Mouse (Mus musculus): Measurements from ENCODE around the gene Hes1. TPM values are rescaled to one million over a fixed set of nuclear protein-coding genes. Genes with fewer than 3 reads are reported as not detected.

Gene Hes1
- total and polyA plus RNA-seq, 2 experiments = 2.8 to 28.5 TPM

DNA sequence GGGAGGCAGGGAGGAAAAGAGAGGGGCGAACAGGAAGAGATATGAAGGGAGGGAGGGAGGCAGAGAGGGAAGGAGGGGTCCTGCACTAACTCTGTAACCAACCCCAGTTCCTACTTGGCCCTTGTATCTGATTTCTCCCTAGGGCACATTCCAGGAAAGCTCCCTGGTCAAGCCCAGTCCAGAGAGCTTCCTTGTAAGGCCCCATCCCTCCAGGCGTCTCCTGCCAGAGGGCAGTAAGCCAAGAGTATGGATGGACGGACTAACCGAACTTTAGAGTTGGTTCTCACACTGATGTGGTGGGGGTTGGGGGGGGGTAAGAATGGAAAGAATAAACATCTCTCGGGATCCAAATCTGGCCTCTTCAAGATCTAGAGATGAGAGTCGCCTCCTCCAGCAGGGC, 29.7 kb upstream of the Hes1 start:
- Histone ChIP-seq H3K79me2 (ENCODE audit: control insufficient read depth, insufficient read depth, low read length) (no peaks in the 10 kb centered on the region), H3K4me1 (ENCODE audit: control insufficient read depth, insufficient read depth, low read length) (peaks cover 16% of the 10 kb centered on the region), H3K36me3 (ENCODE audit: control insufficient read depth, insufficient read depth, low read length) (no peaks in the 10 kb centered on the region), H3K27me3 (ENCODE audit: control insufficient read depth, insufficient read depth, low read length) (no peaks in the 10 kb centered on the region), H3K9ac (ENCODE audit: low read depth, low read length) (no peak overlapping the region), H3K27ac (replicated peaks; ENCODE audit: insufficient read depth, low read depth, low read length) (no peak overlapping the region), H3K4me3 (ENCODE audit: insufficient read depth, low read depth, low read length) (no peak overlapping the region)
- WGBS = 43% methylated on average over 6 of the region's 6 CpGs
- TF ChIP-seq CTCF (IDR thresholded peaks at IDR 0.05; ENCODE audit: low read depth, low read length) (no peak), POLR2A (IDR thresholded peaks at IDR 0.05; ENCODE audit: extremely low read depth, insufficient read depth, low read length) (no peak)
- DNase-seq (ENCODE audit: extremely low read depth, low read depth, low spot score) = peak; percentile 27

DNA sequence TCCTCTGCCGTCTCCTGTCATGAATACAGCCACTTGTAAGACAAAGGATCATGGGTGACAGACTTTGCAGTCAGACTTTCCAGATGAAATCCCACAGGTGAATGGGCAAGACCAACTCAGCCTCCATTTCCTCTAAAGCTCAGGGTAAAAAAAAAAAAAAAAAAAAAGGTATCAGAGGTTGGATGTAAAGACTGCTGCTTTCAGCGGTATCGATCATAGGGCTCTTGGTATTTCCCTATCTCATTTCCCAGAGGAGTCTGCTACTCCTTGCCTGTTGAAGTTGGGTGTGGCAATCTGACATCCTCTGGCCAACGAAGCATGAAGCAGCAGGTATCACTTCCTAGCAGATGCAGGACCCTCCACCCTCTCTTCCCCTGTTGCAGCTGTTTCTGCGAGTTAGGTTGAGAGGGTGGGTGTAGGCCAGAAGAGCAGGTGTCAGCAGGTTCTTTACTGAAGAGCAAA, 29.2 kb upstream of the Hes1 start:
- H3K27ac ChIP-seq (replicated peaks; ENCODE audit: insufficient read depth, low read depth, low read length) = no peak overlapping the region
- H3K4me1 ChIP-seq (ENCODE audit: control insufficient read depth, insufficient read depth, low read length) = peaks cover 16% of the 10 kb centered on the region
- no peaks in the 10 kb centered on the region for H3K27me3 ChIP-seq (ENCODE audit: control insufficient read depth, insufficient read depth, low read length)
- 73% methylated on average over 5 of the region's 5 CpGs for WGBS
- DNase-seq (ENCODE audit: extremely low read depth, low read depth, low spot score) = no peak
- H3K79me2 ChIP-seq (ENCODE audit: control insufficient read depth, insufficient read depth, low read length) = no peaks in the 10 kb centered on the region
- no peak overlapping the region for H3K4me3 ChIP-seq (ENCODE audit: insufficient read depth, low read depth, low read length)
- no peaks in the 10 kb centered on the region for H3K36me3 ChIP-seq (ENCODE audit: control insufficient read depth, insufficient read depth, low read length)
- TF ChIP-seq CTCF (IDR thresholded peaks at IDR 0.05; ENCODE audit: low read depth, low read length) = no peak
- TF ChIP-seq POLR2A (IDR thresholded peaks at IDR 0.05; ENCODE audit: extremely low read depth, insufficient read depth, low read length) = no peak
- H3K9ac ChIP-seq (ENCODE audit: low read depth, low read length) = no peak overlapping the region

DNA sequence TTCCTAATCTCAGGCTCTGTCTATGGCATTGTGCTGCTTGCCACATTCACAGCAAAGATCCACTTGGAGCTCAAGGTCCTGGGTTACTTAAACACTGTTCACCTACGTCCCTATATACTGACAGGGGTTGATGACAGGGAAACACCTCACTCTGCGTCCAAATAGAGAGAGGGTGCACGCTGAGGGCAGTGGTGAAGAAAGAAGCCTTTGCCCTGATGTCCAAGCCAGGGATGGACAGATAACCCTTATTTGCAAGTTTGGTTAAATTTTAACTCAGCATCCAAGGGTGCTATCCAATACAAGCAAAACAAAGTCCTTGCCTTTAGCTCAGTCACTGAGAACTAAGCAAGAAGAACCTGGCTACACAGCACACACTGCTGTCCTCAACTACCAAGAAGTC, 28.1 kb upstream of the Hes1 start:
- H3K79me2 ChIP-seq (ENCODE audit: control insufficient read depth, insufficient read depth, low read length) = no peaks in the 10 kb centered on the region
- peak overlapping the region; percentile 56 for H3K27ac ChIP-seq (replicated peaks; ENCODE audit: insufficient read depth, low read depth, low read length)

DNA sequence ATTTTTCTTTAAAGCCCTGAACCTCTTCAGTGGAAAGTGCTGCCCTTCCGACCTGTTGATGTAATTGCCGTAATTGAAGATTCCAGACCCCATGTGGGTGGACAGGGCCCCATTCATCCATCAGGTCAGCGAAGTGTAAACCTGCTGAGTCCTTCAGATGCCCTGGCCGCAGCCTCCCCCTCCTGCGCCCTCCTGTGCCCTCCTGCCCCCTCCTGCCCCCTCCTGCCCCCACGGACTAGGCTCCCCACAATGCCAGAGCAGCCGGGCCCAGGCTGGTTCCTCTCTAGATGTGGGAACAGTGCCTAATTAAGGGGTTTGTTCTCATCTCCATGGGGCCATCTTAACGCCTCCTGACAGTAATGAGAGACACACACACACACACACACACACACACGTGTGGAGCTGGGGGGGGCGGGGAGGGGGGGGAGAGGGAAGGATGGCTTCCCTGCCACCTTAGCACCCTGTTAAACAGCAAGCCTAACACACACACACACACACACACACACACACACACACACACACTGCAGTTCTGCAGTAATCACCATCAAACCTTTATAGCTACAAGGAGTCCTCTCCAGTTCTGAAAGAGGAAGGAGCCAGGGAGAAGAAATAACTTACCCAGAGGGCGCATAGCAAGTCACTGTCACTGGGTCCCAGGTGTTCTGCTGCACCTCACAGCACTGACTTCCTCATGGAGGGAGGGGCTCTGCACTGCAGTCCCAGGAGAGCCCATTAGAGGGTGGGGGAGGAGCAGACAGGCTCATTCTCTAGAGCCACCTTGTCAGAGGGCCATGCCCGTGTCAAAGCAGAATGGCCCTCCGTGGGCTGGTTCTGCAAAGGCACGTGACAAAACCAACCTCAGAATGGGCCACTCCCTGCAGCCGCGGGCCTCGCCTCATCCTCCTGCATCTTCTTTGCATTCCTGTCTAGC, 25.3 kb upstream of the Hes1 start:
- Histone ChIP-seq H3K9ac (ENCODE audit: low read depth, low read length) (no peak overlapping the region), H3K4me1 (ENCODE audit: control insufficient read depth, insufficient read depth, low read length) (peaks cover 15% of the 10 kb centered on the region), H3K27me3 (ENCODE audit: control insufficient read depth, insufficient read depth, low read length) (no peaks in the 10 kb centered on the region), H3K27ac (replicated peaks; ENCODE audit: insufficient read depth, low read depth, low read length) (no peak overlapping the region), H3K79me2 (ENCODE audit: control insufficient read depth, insufficient read depth, low read length) (no peaks in the 10 kb centered on the region), H3K4me3 (ENCODE audit: insufficient read depth, low read depth, low read length) (no peak overlapping the region), H3K36me3 (ENCODE audit: control insufficient read depth, insufficient read depth, low read length) (no peaks in the 10 kb centered on the region)
- TF ChIP-seq POLR2A (IDR thresholded peaks at IDR 0.05; ENCODE audit: extremely low read depth, insufficient read depth, low read length) = no peak
- no peak for TF ChIP-seq CTCF (IDR thresholded peaks at IDR 0.05; ENCODE audit: low read depth, low read length)
- WGBS = 68% methylated on average over 16 of the region's 17 CpGs
- no peak for DNase-seq (ENCODE audit: extremely low read depth, low read depth, low spot score)

More for the DNA sequence above, 28.1 kb upstream of the Hes1 start:
- DNase-seq (ENCODE audit: extremely low read depth, low read depth, low spot score) = peak; percentile 99
- Histone ChIP-seq H3K4me1 (ENCODE audit: control insufficient read depth, insufficient read depth, low read length) (peaks cover 16% of the 10 kb centered on the region), H3K27me3 (ENCODE audit: control insufficient read depth, insufficient read depth, low read length) (no peaks in the 10 kb centered on the region), H3K9ac (ENCODE audit: low read depth, low read length) (no peak overlapping the region), H3K36me3 (ENCODE audit: control insufficient read depth, insufficient read depth, low read length) (no peaks in the 10 kb centered on the region), H3K4me3 (ENCODE audit: insufficient read depth, low read depth, low read length) (no peak overlapping the region)
- TF ChIP-seq CTCF (IDR thresholded peaks at IDR 0.05; ENCODE audit: low read depth, low read length) (no peak), POLR2A (IDR thresholded peaks at IDR 0.05; ENCODE audit: extremely low read depth, insufficient read depth, low read length) (no peak)
- WGBS = 27% methylated on average over 3 of the region's 3 CpGs

DNA sequence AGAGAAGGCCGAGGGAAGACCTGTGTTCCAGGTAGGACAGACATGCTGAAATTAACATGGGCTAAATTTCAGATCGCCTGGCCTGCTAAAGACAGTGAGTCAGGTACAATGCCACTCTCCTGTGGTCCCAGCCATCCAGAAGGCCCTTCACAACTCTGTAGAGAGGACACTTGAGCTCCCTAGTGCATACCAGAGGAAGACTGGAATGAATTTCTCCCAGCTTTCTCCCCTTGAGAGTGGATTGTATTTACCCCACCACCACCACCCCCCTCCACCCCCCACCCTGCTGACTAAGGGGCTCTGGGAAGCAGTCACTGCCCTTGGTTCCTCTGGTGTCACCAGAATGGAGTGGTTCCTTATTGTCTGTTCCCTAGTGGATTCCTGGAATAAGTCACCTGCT, 24.3 kb upstream of the Hes1 start:
- Histone ChIP-seq H3K36me3 (ENCODE audit: control insufficient read depth, insufficient read depth, low read length) (no peaks in the 10 kb centered on the region), H3K9ac (ENCODE audit: low read depth, low read length) (no peak overlapping the region), H3K4me3 (ENCODE audit: insufficient read depth, low read depth, low read length) (no peak overlapping the region), H3K4me1 (ENCODE audit: control insufficient read depth, insufficient read depth, low read length) (peaks cover 9% of the 10 kb centered on the region), H3K27ac (replicated peaks; ENCODE audit: insufficient read depth, low read depth, low read length) (no peak overlapping the region), H3K27me3 (ENCODE audit: control insufficient read depth, insufficient read depth, low read length) (no peaks in the 10 kb centered on the region), H3K79me2 (ENCODE audit: control insufficient read depth, insufficient read depth, low read length) (no peaks in the 10 kb centered on the region)
- TF ChIP-seq POLR2A (IDR thresholded peaks at IDR 0.05; ENCODE audit: extremely low read depth, insufficient read depth, low read length) (no peak), CTCF (IDR thresholded peaks at IDR 0.05; ENCODE audit: low read depth, low read length) (no peak)
- no peak for DNase-seq (ENCODE audit: extremely low read depth, low read depth, low spot score)
- WGBS = 95% methylated on average over 2 of the region's 2 CpGs

DNA sequence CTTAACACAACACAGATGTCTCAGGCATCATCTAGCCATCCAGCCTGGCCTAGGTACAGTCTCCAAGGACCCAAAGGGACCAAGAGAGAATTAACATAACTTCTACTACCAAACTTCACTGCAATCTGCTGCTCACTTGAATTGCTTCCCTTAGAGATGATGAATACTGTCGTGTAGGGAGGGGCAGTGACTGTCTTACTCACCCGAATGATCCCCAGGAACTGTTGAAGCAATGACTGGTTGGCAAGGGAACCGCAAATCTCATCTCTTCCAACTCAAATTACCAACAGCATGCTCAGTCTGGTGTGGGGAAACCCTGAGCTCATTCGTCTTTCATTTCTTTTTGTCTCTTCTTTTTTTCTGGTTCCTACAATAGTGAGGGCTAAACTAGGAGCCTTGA, 21.3 kb upstream of the Hes1 start:
- Histone ChIP-seq H3K79me2 (ENCODE audit: control insufficient read depth, insufficient read depth, low read length) (no peaks in the 10 kb centered on the region), H3K9ac (ENCODE audit: low read depth, low read length) (no peak overlapping the region), H3K4me1 (ENCODE audit: control insufficient read depth, insufficient read depth, low read length) (peaks cover 3% of the 10 kb centered on the region), H3K27me3 (ENCODE audit: control insufficient read depth, insufficient read depth, low read length) (no peaks in the 10 kb centered on the region), H3K4me3 (ENCODE audit: insufficient read depth, low read depth, low read length) (no peak overlapping the region), H3K27ac (replicated peaks; ENCODE audit: insufficient read depth, low read depth, low read length) (no peak overlapping the region), H3K36me3 (ENCODE audit: control insufficient read depth, insufficient read depth, low read length) (no peaks in the 10 kb centered on the region)
- DNase-seq (ENCODE audit: extremely low read depth, low read depth, low spot score) = no peak
- TF ChIP-seq CTCF (IDR thresholded peaks at IDR 0.05; ENCODE audit: low read depth, low read length) = no peak
- 88% methylated on average over 4 of the region's 4 CpGs for WGBS

Measured in liver, adult 2 months (tissue).